8 mouse cellular contexts compared by ENCODE assay signal in the genomic region with DNA sequence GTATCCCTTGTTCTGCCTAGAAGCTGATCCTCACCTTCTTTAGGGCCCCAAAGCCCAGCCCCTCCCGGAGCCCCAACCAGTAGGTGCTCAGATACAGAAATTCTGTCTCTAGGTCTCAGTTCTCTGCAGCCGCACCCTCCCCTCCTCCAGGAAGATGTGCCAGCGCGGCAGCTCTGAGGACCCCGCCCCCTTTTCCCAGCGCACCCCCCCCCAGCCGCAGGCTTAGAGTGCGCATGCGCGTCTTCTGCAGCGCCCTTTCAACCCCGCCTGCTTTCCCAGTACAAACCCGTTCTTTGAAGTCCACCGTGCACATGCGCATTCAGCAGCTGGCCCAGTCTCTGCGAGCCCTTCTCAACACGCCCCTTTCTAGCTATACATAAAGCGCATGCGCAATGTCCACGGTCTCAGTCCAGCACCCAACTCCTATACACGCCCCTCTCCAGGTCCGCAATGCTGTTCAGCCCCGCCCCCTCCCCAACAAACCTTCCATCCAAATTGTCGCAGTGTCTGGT. TPM values are rescaled to one million over a fixed set of nuclear protein-coding genes. Genes with fewer than 3 reads are reported as not detected.
A peak's percentile ranks its signal among the peaks of the same experiment; 100 is the strongest.
DNase-seq lines count a peak whose midpoint lies in the region; ATAC-seq lines count a peak whose summit lies in the region.

No protein-coding gene starts in this region.

- peak overlapping the region; percentile 78; the same call in 1 of the 2 replicates for H3K27ac ChIP-seq in intestine, embryonic 15.5 days

- H3K4me2 ChIP-seq in intestine, embryonic 15.5 days (replicated peaks), result peak overlapping the region; percentile 54

- ATAC-seq in intestine, embryonic 15.5 days, result peak; percentile 97
- peak; percentile 84 for ATAC-seq in megakaryocyte-erythroid progenitor cell, adult 5-6 weeks (replicated peaks; ENCODE audit: low FRiP score, low TSS enrichment, poor library complexity, severe bottlenecking)

- H3K4me3 ChIP-seq in intestine, embryonic 15.5 days (replicated peaks), result peak overlapping the region; percentile 43

- 19% methylated on average over 23 of the region's 24 CpGs for WGBS in intestine, embryonic 15.5 days

- H3K27me3 ChIP-seq in intestine, embryonic 15.5 days (replicated peaks), result no peaks in the 10 kb centered on the region

- intact Hi-C loops in left cerebral cortex, postnatal 14 days (cut with DNase I), result no loop called here

- H3K9me3 ChIP-seq in intestine, embryonic 15.5 days, result no peaks in the 10 kb centered on the region

- H3K4me1 ChIP-seq in intestine, embryonic 15.5 days (replicated peaks), result no peaks in the 10 kb centered on the region

- H3K9ac ChIP-seq in intestine, embryonic 15.5 days, result 0 out of 2 replicates have a peak overlapping the region, but pooled peaks have one; percentile 20

- peak; percentile 86 for DNase-seq in adrenal gland, adult 8-10 months
- DNase-seq in embryo, embryonic 11 days, result peak; percentile 93
- peak; percentile 72 to 86 for DNase-seq in gastrocnemius, postnatal 4 days (ENCODE audit: low spot score in 2 of 2)
- DNase-seq in left cerebral cortex, postnatal 14 days (ENCODE audit: low spot score in 2 of 2), result peak; percentile 88
- DNase-seq in right cerebral cortex, postnatal 25 days, result peak; percentile 82
- DNase-seq in urinary bladder, postnatal 36 days (ENCODE audit: low spot score in 2 of 2), result peak; percentile 69 to 86

- H3K36me3 ChIP-seq in intestine, embryonic 15.5 days, result no peaks in the 10 kb centered on the region

RNA-seq across cellular contexts. Expression of a gene that starts 1.3 kb away (rescaled TPM):
- total RNA-seq in adrenal gland, adult 8-10 months (2022), result 100 to 1,000 TPM in 2 of 4 experiments, 10 to 100 TPM in 2; 94.2 to 139 (median 116) TPM
- 1,000 to 10,000 TPM; 1,010 to 1,119 TPM for total RNA-seq in gastrocnemius, postnatal 4 days (2021)
- 348 and 377 TPM in 2 replicates for polyA plus RNA-seq in intestine, embryonic 15.5 days (2015; fragmentation: Nextera tagmentation; extraction: Ambion mirVana)
- 10 to 100 TPM; 52.2 to 54.6 TPM for total RNA-seq in left cerebral cortex, postnatal 14 days (2021)
- 1.1 TPM in 1 of 2 replicates, not detected in the other for total RNA-seq in megakaryocyte-erythroid progenitor cell, adult 5-6 weeks (2014; fragmentation: Nextera tagmentation)
- total RNA-seq in megakaryocyte-erythroid progenitor cell, adult 5-6 weeks (2017), result 0.38 and 3.3 TPM in 2 replicates

Comparison
In these comparisons a context has a peak if more than half of its experiments do, and no peak if none do; other contexts are left out.
1. Peak in every context shown above with its lines: DNase-seq, ATAC-seq, H3K4me3 ChIP-seq and H3K27ac ChIP-seq.
2. RNA of a gene that starts 1.3 kb away (total RNA-seq): 1,010 to 1,119 TPM in gastrocnemius, postnatal 4 days, 94.2 to 139 TPM in adrenal gland, adult 8-10 months and 52.2 to 54.6 TPM in left cerebral cortex, postnatal 14 days; 0.38 to 3.3 TPM in megakaryocyte-erythroid progenitor cell, adult 5-6 weeks; every median in the first group is over 10 times any median in the second.